Mouse (Mus musculus) megakaryocyte, adult 5-6 weeks (primary cell): ENCODE data around the gene Kcnip1. TPM values are rescaled to one million over a fixed set of nuclear protein-coding genes. Genes with fewer than 3 reads are reported as not detected.

Source experiments
- ATAC-seq: 2 replicates; pipeline ENCODE4 v1.8.0; 2016; ENCODE audit warnings: mild to moderate bottlenecking, inconsistent platforms; ENCODE audit not compliant: poor library complexity, severe bottlenecking
- total RNA-seq, 2 experiments: library from RNA; stranded (forward) in 1 of 2; stranded (reverse) in 1 of 2; fragments of 153-499, 151-499 nt in 1 of 2; fragments of 221-1000, 200-1000 nt in 1 of 2; gene quantifications; 2 replicates each; pipeline versions ENCODE4 v1.2.3 to v1.2.4; 2015 to 2017

The Kcnip1 gene
- total RNA-seq, 2 experiments from 2014 or later, result 0.18 TPM; not detected in 1

GRCm38 (mm10) chr11:33908360-33909175 lies 84.4 kb downstream of the Kcnip1 start:
- ATAC-seq, result no peak

GRCm38 (mm10) chr11:33903494-33903893 lies 89.5 kb downstream of the Kcnip1 start:
- no peak for ATAC-seq

- ATAC-seq, result no peak
These were observed 90.6 kb downstream of the Kcnip1 start for GRCm38 (mm10) chr11:33902377-33902776.

- ATAC-seq, result no peak
These were observed 91.2 kb downstream of the Kcnip1 start for GRCm38 (mm10) chr11:33901783-33902182.

GRCm38 (mm10) chr11:33891084-33891483 lies 101.9 kb downstream of the Kcnip1 start:
- ATAC-seq, result no peak

- ATAC-seq, result no peak
These were observed 102.6 kb downstream of the Kcnip1 start for GRCm38 (mm10) chr11:33890382-33890781.

GRCm38 (mm10) chr11:33887660-33888059 lies 105.3 kb downstream of the Kcnip1 start:
- no peak for ATAC-seq

GRCm38 (mm10) chr11:33885981-33886380 lies 107.0 kb downstream of the Kcnip1 start:
- ATAC-seq, result no peak

- ATAC-seq, result no peak
These were observed 110.1 kb downstream of the Kcnip1 start for GRCm38 (mm10) chr11:33882731-33883328.

GRCm38 (mm10) chr11:33874925-33875324 lies 118.0 kb downstream of the Kcnip1 start:
- no peak for ATAC-seq

GRCm38 (mm10) chr11:33873071-33873781 lies 119.7 kb downstream of the Kcnip1 start:
- no peak for ATAC-seq

- no peak for ATAC-seq
These were observed 120.3 kb downstream of the Kcnip1 start for GRCm38 (mm10) chr11:33872716-33873048.

- ATAC-seq, result no peak
These were observed 120.8 kb downstream of the Kcnip1 start for GRCm38 (mm10) chr11:33871998-33872715.

GRCm38 (mm10) chr11:33870246-33870645 lies 122.7 kb downstream of the Kcnip1 start:
- ATAC-seq, result no peak

- no peak for ATAC-seq
These were observed 123.4 kb downstream of the Kcnip1 start for GRCm38 (mm10) chr11:33869559-33869958.

GRCm38 (mm10) chr11:33866775-33867174 lies 126.2 kb downstream of the Kcnip1 start:
- no peak for ATAC-seq

- ATAC-seq, result no peak
These were observed 128.7 kb downstream of the Kcnip1 start for GRCm38 (mm10) chr11:33864245-33864644.

- no peak for ATAC-seq
These were observed 131.1 kb downstream of the Kcnip1 start for GRCm38 (mm10) chr11:33861823-33862222.

GRCm38 (mm10) chr11:33860905-33861582 lies 131.9 kb downstream of the Kcnip1 start:
- no peak for ATAC-seq

- no peak for ATAC-seq
These were observed 143.3 kb downstream of the Kcnip1 start for GRCm38 (mm10) chr11:33849614-33850013.

GRCm38 (mm10) chr11:33848685-33849084 lies 144.3 kb downstream of the Kcnip1 start:
- ATAC-seq, result no peak
